15 mouse cellular contexts compared by ENCODE assay signal in the genomic region with DNA sequence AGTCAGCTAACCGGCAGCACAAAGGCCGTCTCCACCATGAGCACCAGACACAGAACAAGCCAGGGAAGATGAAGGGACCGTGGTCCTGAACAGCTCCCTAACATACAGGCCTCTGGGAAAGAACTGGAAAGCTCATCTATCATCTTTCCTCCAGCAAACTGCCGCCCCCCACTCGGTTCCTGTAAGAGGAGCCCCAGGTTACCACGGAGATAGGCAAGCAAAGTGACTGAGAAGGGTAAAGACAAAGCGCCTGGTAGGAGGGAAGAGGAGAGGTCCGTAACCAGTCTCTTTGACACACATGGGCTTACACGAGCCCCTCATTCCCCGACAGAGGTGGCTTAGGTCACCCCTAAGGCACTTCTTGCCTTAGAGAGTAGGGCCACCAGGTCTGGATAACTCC.
DNase-seq lines count a peak whose midpoint lies in the region; ATAC-seq and TF ChIP-seq lines count a peak whose summit lies in the region.
"Had no signal": no experiment of that assay in that cellular context is flagged by ENCODE, and none has a peak within 500 bp of the region (broad histone marks: within the 10 kb centered on the region; RNA-seq: fewer than 3 reads in every experiment).

No protein-coding gene starts in this region.

- H3K9ac ChIP-seq in midbrain, embryonic 12.5 days (replicated peaks) = peak overlapping the region; percentile 37

- H3K4me2 ChIP-seq in midbrain, embryonic 12.5 days (replicated peaks) = peak overlapping the region; percentile 48

- peak overlapping the region; percentile 35 for H3K4me3 ChIP-seq in hindbrain, embryonic 10.5 days
- H3K4me3 ChIP-seq in midbrain, embryonic 12.5 days = peak overlapping the region; percentile 35
- H3K4me3 ChIP-seq: myocyte had no signal

- H3K27ac ChIP-seq in hindbrain, embryonic 10.5 days = peak overlapping the region; percentile 85
- H3K27ac ChIP-seq in midbrain, embryonic 12.5 days (replicated peaks) = peak overlapping the region; percentile 88

- no peak for ATAC-seq in midbrain, embryonic 12.5 days (ENCODE audit: low FRiP score, low read depth)
- ATAC-seq: lung, postnatal 0 days had no signal

- peaks cover 74% of the 10 kb centered on the region for H3K4me1 ChIP-seq in hindbrain, embryonic 10.5 days (replicated peaks)
- peaks cover 67% of the 10 kb centered on the region for H3K4me1 ChIP-seq in midbrain, embryonic 12.5 days

- 0 out of 2 replicates have a peak, but pooled peaks cover 7% of the 10 kb centered on the region for H3K27me3 ChIP-seq in hindbrain, embryonic 10.5 days (ENCODE audit: insufficient read depth, poor library complexity, severe bottlenecking)
- 0 out of 2 replicates have a peak, but pooled peaks cover 2% of the 10 kb centered on the region for H3K27me3 ChIP-seq in midbrain, embryonic 12.5 days

- TF ChIP-seq POLR2A in brain, embryonic 14.5 days (IDR thresholded peaks at IDR 0.05; ENCODE audit: borderline replicate concordance, extremely low read depth, insufficient read depth, insufficient read length, poor library complexity, severe bottlenecking) = no peak

- intact Hi-C loops in gastrocnemius, postnatal 36 days (cut with DNase I) = no loop called here

- no peaks in the 10 kb centered on the region for H3K9me3 ChIP-seq in hindbrain, embryonic 10.5 days
- no peaks in the 10 kb centered on the region for H3K9me3 ChIP-seq in midbrain, embryonic 12.5 days
- H3K9me3 ChIP-seq: G1E had no signal

- WGBS in hindbrain, embryonic 10.5 days = 16% methylated on average over 10 of the region's 10 CpGs
- 28% methylated on average over 10 of the region's 10 CpGs for WGBS in midbrain, embryonic 12.5 days

- no peak for TF ChIP-seq CTCF in brain, embryonic 14.5 days (IDR thresholded peaks at IDR 0.05; ENCODE audit: borderline replicate concordance, extremely low read depth, insufficient read depth, insufficient read length)

- DNase-seq in embryo, embryonic 10 days (ENCODE audit: low spot score) = peak; percentile 26
- DNase-seq in embryo, embryonic 11 days = no peak
- peak; percentile 59 for DNase-seq in brain, embryonic 14.5 days (ENCODE audit: low read depth)
- peak; percentile 40 for DNase-seq in hindbrain, embryonic 10.5 days (ENCODE audit: low spot score)
- no peak for DNase-seq in frontal cortex, postnatal 10 days (ENCODE audit: low spot score in 2 of 2)
- no peak for DNase-seq in gastrocnemius, postnatal 36 days
- no peak for DNase-seq in adrenal gland, adult (ENCODE audit: inconsistent age in 2 of 2, low spot score in 1 of 2)
- DNase-seq: adrenal gland, postnatal 14 days; cerebellum, adult 11-12 months; liver; spleen, adult 18-20 months had no signal

- peaks cover 46% of the 10 kb centered on the region for H3K36me3 ChIP-seq in hindbrain, embryonic 10.5 days
- H3K36me3 ChIP-seq in midbrain, embryonic 12.5 days = peaks cover 20% of the 10 kb centered on the region
- H3K36me3 ChIP-seq: G1E had no signal

Comparison
In these comparisons a context has a peak if more than half of its experiments do, and no peak if none do; other contexts are left out.
1. DNase-seq: peak in embryo, embryonic 10 days (single experiment), brain, embryonic 14.5 days (single experiment) and hindbrain, embryonic 10.5 days (single experiment); none in embryo, embryonic 11 days (single experiment), frontal cortex, postnatal 10 days (0 of 2), gastrocnemius, postnatal 36 days (0 of 2) and adrenal gland, adult (0 of 2).